Mouse (Mus musculus) myocyte (in vitro differentiated cells): Measurements from ENCODE around the gene Syngr1. TPM values are rescaled to one million over a fixed set of nuclear protein-coding genes. Genes with fewer than 3 reads are reported as not detected.

Source experiments
- H3K27me3 ChIP-seq: one replicate; pipeline ENCODE4 v1.6.1; 2011; ENCODE audit not compliant: control insufficient read depth, insufficient read depth, insufficient read length
- H3K36me3 ChIP-seq: one replicate; pipeline ENCODE4 v1.6.1; 2011; ENCODE audit not compliant: control insufficient read depth, insufficient read depth
- H3K4me2 ChIP-seq: one replicate; pipeline ENCODE4 v1.6.1; 2011; ENCODE audit warnings: low read depth, control low read depth
- H3K4me3 ChIP-seq: one replicate; pipeline ENCODE4 v1.5.1; 2011; ENCODE audit warnings: mild to moderate bottlenecking, control low read depth, moderate library complexity
- H3K79me2 ChIP-seq: one replicate; pipeline ENCODE4 v1.6.1; 2011; ENCODE audit not compliant: control insufficient read depth, insufficient read depth
- H3ac ChIP-seq: one replicate; pipeline ENCODE4 v1.6.1; 2011; ENCODE audit not compliant: control insufficient read depth, insufficient read length
- CEBPB ChIP-seq: IDR thresholded peaks from 2 replicates; pipeline ENCODE4 v1.6.1; 2011; ENCODE audit warnings: mild to moderate bottlenecking, moderate library complexity; ENCODE audit not compliant: poor library complexity, insufficient read depth, severe bottlenecking
- E2F4 ChIP-seq: IDR thresholded peaks from one replicate; pipeline ENCODE4 v1.6.1; 2011; ENCODE audit warnings: mild to moderate bottlenecking, control low read depth, moderate library complexity; ENCODE audit not compliant: insufficient read depth
- MAX ChIP-seq: IDR thresholded peaks from one replicate; pipeline ENCODE4 v1.6.1; 2011; ENCODE audit warnings: low read depth, mild to moderate bottlenecking, control low read depth
- MYOD1 ChIP-seq, 3 experiments: IDR thresholded peaks; one replicate each; pipeline ENCODE4 v1.6.1; 2011; ENCODE audit warnings: control low read depth in 2 of 3, low read depth in 2 of 3, mild to moderate bottlenecking in 2 of 3, moderate library complexity in 1 of 3; ENCODE audit not compliant: insufficient read length in 2 of 3, control insufficient read depth in 1 of 3
- MYOG ChIP-seq, 3 experiments: IDR thresholded peaks; one replicate each; pipeline ENCODE4 v1.6.1; 2011; ENCODE audit warnings: control low read depth in 2 of 3, low read depth in 2 of 3, mild to moderate bottlenecking in 2 of 3; ENCODE audit not compliant: insufficient read length in 2 of 3, control insufficient read depth in 1 of 3, insufficient read depth in 1 of 3
- POLR2A ChIP-seq: IDR thresholded peaks from one replicate; pipeline ENCODE4 v1.6.1; 2011; ENCODE audit warnings: low read depth, mild to moderate bottlenecking, control low read depth, moderate library complexity; ENCODE audit not compliant: insufficient read length
- POLR2AphosphoS2 ChIP-seq: IDR thresholded peaks from one replicate; pipeline ENCODE4 v1.6.1; 2011; ENCODE audit warnings: low read depth, control low read depth; ENCODE audit not compliant: insufficient read length
- REST ChIP-seq: IDR thresholded peaks from one replicate; pipeline ENCODE4 v1.6.1; 2011; ENCODE audit warnings: mild to moderate bottlenecking, control low read depth, moderate library complexity; ENCODE audit not compliant: insufficient read depth, insufficient read length
- SRF ChIP-seq: IDR thresholded peaks from one replicate; pipeline ENCODE4 v1.6.1; 2011; ENCODE audit warnings: low read depth; ENCODE audit not compliant: control insufficient read depth, insufficient read length
- TCF12 ChIP-seq: IDR thresholded peaks from one replicate; pipeline ENCODE4 v1.6.1; 2011; ENCODE audit warnings: mild to moderate bottlenecking, control low read depth; ENCODE audit not compliant: poor library complexity, insufficient read depth, severe bottlenecking
- TCF3 ChIP-seq: IDR thresholded peaks from one replicate; pipeline ENCODE4 v1.6.1; 2011; ENCODE audit warnings: low read depth, control low read depth; ENCODE audit not compliant: insufficient read length
- USF1 ChIP-seq: IDR thresholded peaks from one replicate; pipeline ENCODE4 v1.6.1; 2011; ENCODE audit warnings: low read depth, mild to moderate bottlenecking, control low read depth, moderate library complexity
- polyA plus RNA-seq: library from polyadenylated mRNA; unstranded; fragments of >200 nt; fragmentation: generic; extraction: Trizol; gene quantifications from one replicate; pipeline ENCODE4 v1.2.1, GENCODE M21; 2012; ENCODE audit warnings: missing spikeins

Syngr1 gene
- polyA plus RNA-seq, 1 experiment = 54.7 TPM

- Histone ChIP-seq H3K27me3 (no peaks in the 10 kb centered on the region), H3K36me3 (no peaks in the 10 kb centered on the region), H3K79me2 (no peaks in the 10 kb centered on the region), H3K4me3 (no peak overlapping the region), H3K4me2 (peak overlapping the region; percentile 64), H3ac (no peak overlapping the region)
- no peak for TF ChIP-seq MAX
- no peak for TF ChIP-seq TCF3
- TF ChIP-seq E2F4 = no peak
- no peak for TF ChIP-seq CEBPB
- TF ChIP-seq USF1 = no peak
- no peak for TF ChIP-seq SRF
- TF ChIP-seq MYOG (IDR thresholded peaks at IDR 0.05; ENCODE audit: control insufficient read depth in 1 of 3, insufficient read depth in 1 of 3, insufficient read length in 2 of 3, low read depth in 2 of 3) = no peak
- no peak for TF ChIP-seq POLR2A
Measured at GRCm38 (mm10) chr15:80053381-80054033, 37.6 kb upstream of the Syngr1 start.

- no peaks in the 10 kb centered on the region for H3K36me3 ChIP-seq
- H3ac ChIP-seq = no peak overlapping the region
- no peak overlapping the region for H3K4me3 ChIP-seq
- H3K4me2 ChIP-seq = peak overlapping the region; percentile 64
- no peaks in the 10 kb centered on the region for H3K79me2 ChIP-seq
- H3K27me3 ChIP-seq = no peaks in the 10 kb centered on the region
- peak; percentile 98 for TF ChIP-seq SRF
- TF ChIP-seq REST = no peak
- peak; percentile 95 for TF ChIP-seq CEBPB
- no peak for TF ChIP-seq USF1
- TF ChIP-seq MYOD1 (IDR thresholded peaks at IDR 0.05; ENCODE audit: control insufficient read depth in 1 of 3, insufficient read length in 2 of 3, low read depth in 2 of 3) = peak; percentile 2 to 86 (median 83)
- TF ChIP-seq TCF12 = peak; percentile 30
- peak; percentile 49 for TF ChIP-seq TCF3
- TF ChIP-seq POLR2A = peak; percentile 10
- TF ChIP-seq E2F4 = no peak
- no peak for TF ChIP-seq POLR2AphosphoS2
- no peak for TF ChIP-seq MAX
- peak; percentile 64 to 86 (median 78) for TF ChIP-seq MYOG (IDR thresholded peaks at IDR 0.05; ENCODE audit: control insufficient read depth in 1 of 3, insufficient read depth in 1 of 3, insufficient read length in 2 of 3, low read depth in 2 of 3)
Measured at GRCm38 (mm10) chr15:80054034-80054710, 37.0 kb upstream of the Syngr1 start.

GRCm38 (mm10) chr15:80058151-80058550 lies 33.0 kb upstream of the Syngr1 start:
- no peaks in the 10 kb centered on the region for H3K79me2 ChIP-seq
- no peaks in the 10 kb centered on the region for H3K36me3 ChIP-seq
- H3K4me2 ChIP-seq = no peak overlapping the region
- H3K27me3 ChIP-seq = no peaks in the 10 kb centered on the region
- no peak overlapping the region for H3K4me3 ChIP-seq
- TF ChIP-seq USF1 (no peak), REST (no peak), SRF (no peak), CEBPB (no peak), TCF12 (no peak), POLR2A (no peak)
- H3ac ChIP-seq = no peak overlapping the region

GRCm38 (mm10) chr15:80059606-80060005 lies 31.5 kb upstream of the Syngr1 start:
- no peaks in the 10 kb centered on the region for H3K79me2 ChIP-seq
- no peak overlapping the region for H3K4me2 ChIP-seq
- no peak overlapping the region for H3K4me3 ChIP-seq
- H3K27me3 ChIP-seq = no peaks in the 10 kb centered on the region
- H3K36me3 ChIP-seq = no peaks in the 10 kb centered on the region
- H3ac ChIP-seq = no peak overlapping the region
- TF ChIP-seq TCF3 (no peak), USF1 (no peak), MAX (no peak), POLR2A (no peak), CEBPB (no peak), MYOG (IDR thresholded peaks at IDR 0.05; ENCODE audit: control insufficient read depth in 1 of 3, insufficient read depth in 1 of 3, insufficient read length in 2 of 3, low read depth in 2 of 3) (no peak)

GRCm38 (mm10) chr15:80060356-80061070 lies 30.6 kb upstream of the Syngr1 start:
- Histone ChIP-seq H3K4me2 (no peak overlapping the region), H3K27me3 (no peaks in the 10 kb centered on the region), H3K4me3 (no peak overlapping the region), H3K36me3 (no peaks in the 10 kb centered on the region), H3K79me2 (no peaks in the 10 kb centered on the region), H3ac (no peak overlapping the region)
- no peak for TF ChIP-seq TCF3
- TF ChIP-seq MAX = no peak
- no peak for TF ChIP-seq POLR2AphosphoS2
- TF ChIP-seq TCF12 = no peak
- no peak for TF ChIP-seq REST
- no peak for TF ChIP-seq SRF
- TF ChIP-seq POLR2A = no peak
- TF ChIP-seq CEBPB = no peak
- TF ChIP-seq MYOD1 (IDR thresholded peaks at IDR 0.05; ENCODE audit: control insufficient read depth in 1 of 3, insufficient read length in 2 of 3, low read depth in 2 of 3) = no peak
- no peak for TF ChIP-seq E2F4
- TF ChIP-seq USF1 = no peak
- no peak for TF ChIP-seq MYOG (IDR thresholded peaks at IDR 0.05; ENCODE audit: control insufficient read depth in 1 of 3, insufficient read depth in 1 of 3, insufficient read length in 2 of 3, low read depth in 2 of 3)
